Mouse (Mus musculus) liver, postnatal 0 days (tissue): ENCODE measurements around the gene Ntm. TPM values are rescaled to one million over a fixed set of nuclear protein-coding genes. Genes with fewer than 3 reads are reported as not detected.

Source experiments
- ATAC-seq: fragments of 200-750 bp; cut with Nextera tagmentation; 2 replicates; pipeline ENCODE4 v1.8.0; 2017; ENCODE audit warnings: mild to moderate bottlenecking, moderate library complexity
- DNase-seq: peaks from one replicate; pipeline ENCODE4 v3.0.0-alpha.2; 2016
- H3K27ac ChIP-seq: fragments of 300-500 bp; sonication (generic); 2 replicates; pipeline ENCODE4 v1.5.1; 2014; ENCODE audit warnings: antibody characterized with exemption, moderate library complexity, mild to moderate bottlenecking, low read depth
- H3K27me3 ChIP-seq: fragments of 300-500 bp; sonication (generic); 2 replicates; pipeline ENCODE4 v1.6.1; 2014; ENCODE audit warnings: low read length, control low read depth, mixed read lengths; ENCODE audit not compliant: insufficient read depth
- H3K36me3 ChIP-seq: fragments of 300-500 bp; sonication (generic); replicated peaks from 2 replicates; pipeline ENCODE4 v1.6.1; 2014; ENCODE audit warnings: mild to moderate bottlenecking, control low read depth, low read length, moderate library complexity, mixed read lengths; ENCODE audit not compliant: insufficient read depth
- H3K4me1 ChIP-seq: fragments of 300-500 bp; sonication (generic); 2 replicates; pipeline ENCODE4 v1.6.1; 2014; ENCODE audit warnings: antibody characterized with exemption, mild to moderate bottlenecking, control low read depth; ENCODE audit not compliant: insufficient read depth
- H3K4me2 ChIP-seq: fragments of 300-500 bp; sonication (generic); 2 replicates; pipeline ENCODE4 v1.6.1; 2014; ENCODE audit warnings: low read depth, mild to moderate bottlenecking, low read length, moderate library complexity, mixed read lengths
- H3K4me3 ChIP-seq: fragments of 300-500 bp; sonication (generic); 2 replicates; pipeline ENCODE4 v1.5.1; 2014; ENCODE audit warnings: low read depth, low read length
- H3K9ac ChIP-seq: fragments of 300-500 bp; sonication (generic); replicated peaks from 2 replicates; pipeline ENCODE4 v1.6.1; 2014; ENCODE audit warnings: mild to moderate bottlenecking, moderate library complexity
- H3K9me3 ChIP-seq: fragments of 300-500 bp; sonication (generic); 2 replicates; pipeline ENCODE4 v1.6.1; 2016; ENCODE audit warnings: mild to moderate bottlenecking, control low read depth, low read length, mixed read lengths
- CTCF ChIP-seq: sonication (generic); IDR thresholded peaks from 2 replicates; pipeline ENCODE4 v1.5.1; 2016; ENCODE audit warnings: antibody characterized with exemption, low read depth
- EP300 ChIP-seq: IDR thresholded peaks from 2 replicates; pipeline ENCODE4 v1.6.1; 2016; ENCODE audit warnings: antibody characterized with exemption, low read depth, mild to moderate bottlenecking
- WGBS: fragments of 180-500 bp; shearing (Covaris S2); extraction: QIAGEN DNeasy Blood & Tissue Kit; methylation state at CpG from one replicate; pipeline ENCODE4 v1.1.7; 2014; ENCODE audit not compliant: insufficient replicate concordance; 5-methylcytosine and 5-hydroxymethylcytosine counted together
- polyA plus RNA-seq: library from polyadenylated mRNA; unstranded; fragments of >200 nt; fragmentation: Nextera tagmentation; extraction: Ambion mirVana; gene quantifications from 2 replicates; pipeline ENCODE4 v1.2.1, GENCODE M21; 2015

Gene Ntm
- polyA plus RNA-seq, 1 experiment from 2014 or later: 1.00 TPM

GRCm38 (mm10) chr9:29738835-29739526 is 224.0 kb downstream of the Ntm start:
- no peak for DNase-seq
- Histone ChIP-seq H3K4me1 (no peaks in the 10 kb centered on the region), H3K27me3 (no peaks in the 10 kb centered on the region), H3K36me3 (no peaks in the 10 kb centered on the region), H3K9ac (no peak overlapping the region), H3K4me3 (no peak overlapping the region), H3K9me3 (no peaks in the 10 kb centered on the region), H3K4me2 (no peak overlapping the region), H3K27ac (no peak overlapping the region)
- 50% methylated on average over 9 of the region's 9 CpGs for WGBS
- no peak for ATAC-seq
- TF ChIP-seq CTCF (no peak), EP300 (no peak)

GRCm38 (mm10) chr9:29736031-29736430 is 226.9 kb downstream of the Ntm start:
- Histone ChIP-seq H3K9me3 (no peaks in the 10 kb centered on the region), H3K9ac (no peak overlapping the region), H3K4me1 (no peaks in the 10 kb centered on the region), H3K4me3 (no peak overlapping the region), H3K4me2 (no peak overlapping the region), H3K36me3 (no peaks in the 10 kb centered on the region), H3K27me3 (no peaks in the 10 kb centered on the region), H3K27ac (no peak overlapping the region)
- ATAC-seq: no peak
- TF ChIP-seq CTCF (no peak), EP300 (no peak)
- WGBS: 22% methylated on average over 3 of the region's 3 CpGs
- DNase-seq: no peak

- ATAC-seq: no peak
Measured at GRCm38 (mm10) chr9:29732895-29733294, 230.0 kb downstream of the Ntm start.

GRCm38 (mm10) chr9:29731672-29732071 is 231.3 kb downstream of the Ntm start:
- H3K36me3 ChIP-seq: no peaks in the 10 kb centered on the region
- WGBS: 61% methylated on average over 3 of the region's 3 CpGs
- TF ChIP-seq CTCF (no peak), EP300 (no peak)
- H3K9me3 ChIP-seq: no peaks in the 10 kb centered on the region
- no peaks in the 10 kb centered on the region for H3K4me1 ChIP-seq
- no peak overlapping the region for H3K9ac ChIP-seq
- H3K4me3 ChIP-seq: no peak overlapping the region
- DNase-seq (no peak), ATAC-seq (no peak)
- H3K4me2 ChIP-seq: no peak overlapping the region
- no peaks in the 10 kb centered on the region for H3K27me3 ChIP-seq
- H3K27ac ChIP-seq: no peak overlapping the region

More at GRCm38 (mm10) chr9:29732895-29733294, 230.0 kb downstream of the Ntm start:
- Histone ChIP-seq H3K9me3 (no peaks in the 10 kb centered on the region), H3K4me1 (no peaks in the 10 kb centered on the region), H3K9ac (no peak overlapping the region), H3K4me3 (no peak overlapping the region), H3K27ac (no peak overlapping the region), H3K4me2 (no peak overlapping the region), H3K27me3 (no peaks in the 10 kb centered on the region), H3K36me3 (no peaks in the 10 kb centered on the region)
- DNase-seq: no peak
- TF ChIP-seq CTCF (no peak), EP300 (no peak)
- 72% methylated on average over 3 of the region's 3 CpGs for WGBS

- Histone ChIP-seq H3K27me3 (no peaks in the 10 kb centered on the region), H3K4me3 (no peak overlapping the region), H3K27ac (no peak overlapping the region), H3K36me3 (no peaks in the 10 kb centered on the region), H3K4me1 (no peaks in the 10 kb centered on the region), H3K4me2 (no peak overlapping the region), H3K9me3 (no peaks in the 10 kb centered on the region), H3K9ac (no peak overlapping the region)
- ATAC-seq (no peak), DNase-seq (no peak)
- TF ChIP-seq CTCF (no peak), EP300 (no peak)
- WGBS: 71% methylated on average over 19 of the region's 19 CpGs
Measured at GRCm38 (mm10) chr9:29727540-29728432, 235.2 kb downstream of the Ntm start.

GRCm38 (mm10) chr9:29721461-29721860 is 241.5 kb downstream of the Ntm start:
- ATAC-seq (no peak), DNase-seq (no peak)
- no peak for TF ChIP-seq CTCF
- TF ChIP-seq EP300: no peak
- Histone ChIP-seq H3K27ac (no peak overlapping the region), H3K27me3 (no peaks in the 10 kb centered on the region), H3K4me2 (no peak overlapping the region), H3K4me1 (no peaks in the 10 kb centered on the region), H3K36me3 (no peaks in the 10 kb centered on the region), H3K4me3 (no peak overlapping the region), H3K9me3 (no peaks in the 10 kb centered on the region), H3K9ac (no peak overlapping the region)
- 41% methylated on average over 1 of the region's 1 CpGs for WGBS
